Mouse (Mus musculus) thymus, postnatal 36 days (tissue): ENCODE results near the gene Itga9.

Experiments used
- DNase-seq, 2 experiments: peaks; one replicate each; pipeline ENCODE4 v3.0.0; 2022; ENCODE audit warnings: mixed read lengths in 2 of 2

Gene Itga9

DNA sequence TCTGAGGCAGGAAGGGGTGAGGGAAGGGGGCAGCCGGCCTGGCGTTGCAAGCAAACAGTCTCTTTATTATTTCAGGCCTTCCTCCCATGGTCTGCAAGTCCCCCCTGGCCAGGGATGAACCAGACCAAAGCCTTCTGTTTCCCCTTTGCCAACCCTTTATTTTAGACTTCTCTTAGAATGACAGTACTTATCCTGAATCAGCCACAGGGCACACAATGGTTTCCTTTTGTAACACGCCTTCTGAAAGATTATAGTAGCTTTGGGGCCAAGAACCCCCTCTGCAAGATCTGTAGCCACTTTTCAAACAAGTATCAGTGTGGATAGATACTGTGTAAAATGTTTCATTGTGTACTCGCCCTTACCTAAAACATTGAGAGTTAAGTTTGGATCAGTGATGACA is 178.1 kb downstream of the Itga9 start:
- no peak for DNase-seq

DNA sequence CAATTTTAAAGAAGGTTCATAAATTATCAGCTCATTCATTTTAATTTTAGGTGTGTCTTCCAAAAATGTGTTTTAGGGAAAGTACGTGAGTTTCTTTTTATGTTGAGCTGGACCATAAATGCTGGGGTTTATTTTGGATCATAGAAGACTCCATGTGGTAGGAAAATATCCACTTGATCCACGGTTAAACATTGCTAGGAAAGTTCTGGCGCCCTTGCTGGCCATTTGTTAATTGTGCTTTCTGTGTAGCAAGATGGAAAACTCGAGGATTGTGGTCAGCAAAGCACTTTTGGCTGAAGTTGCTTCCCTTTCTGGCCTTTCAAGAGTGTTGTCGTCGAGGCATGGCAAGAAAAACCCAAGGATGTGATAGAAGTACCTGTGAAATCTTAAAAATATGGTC is 179.3 kb downstream of the Itga9 start:
- no peak for DNase-seq

DNA sequence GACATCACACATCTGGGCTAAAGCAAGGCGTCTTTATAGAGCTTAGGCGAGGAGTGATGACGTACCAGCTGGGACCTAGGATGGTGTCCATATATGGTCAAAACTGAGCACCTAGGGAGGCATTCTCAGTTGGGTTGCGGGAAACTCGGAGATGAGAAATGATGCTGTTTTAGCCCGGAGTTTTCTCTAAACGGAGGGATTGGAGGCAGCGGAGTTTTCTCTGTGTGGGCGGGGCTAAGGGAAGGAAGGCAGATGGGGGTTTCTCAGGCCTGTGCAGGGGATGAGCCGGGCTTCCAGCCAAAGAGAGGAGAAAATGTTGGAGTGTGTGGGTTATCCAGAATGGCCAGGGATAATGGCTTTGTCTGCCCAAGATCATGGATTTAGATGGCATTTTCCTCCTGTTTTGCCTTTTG is 182.4 kb downstream of the Itga9 start:
- DNase-seq: no peak

DNA sequence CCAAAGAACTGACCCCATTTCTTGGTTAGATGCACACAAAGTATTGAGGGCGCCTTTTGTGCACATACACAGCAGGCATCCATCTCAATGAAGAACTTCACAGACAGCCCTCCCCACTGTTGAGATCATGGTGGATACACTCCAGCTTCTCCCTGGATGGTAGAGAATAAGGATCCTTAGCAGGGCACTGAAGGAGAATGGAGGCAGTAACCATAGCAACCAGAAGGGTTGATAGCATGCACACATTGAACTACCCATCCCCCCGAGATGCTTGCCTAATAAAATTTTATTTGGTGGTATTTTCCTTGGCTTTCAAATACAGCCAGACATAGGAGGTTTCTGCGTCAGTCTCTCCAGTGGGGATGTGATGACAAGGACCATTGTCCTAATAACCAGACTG is 184.7 kb downstream of the Itga9 start:
- no peak for DNase-seq

DNA sequence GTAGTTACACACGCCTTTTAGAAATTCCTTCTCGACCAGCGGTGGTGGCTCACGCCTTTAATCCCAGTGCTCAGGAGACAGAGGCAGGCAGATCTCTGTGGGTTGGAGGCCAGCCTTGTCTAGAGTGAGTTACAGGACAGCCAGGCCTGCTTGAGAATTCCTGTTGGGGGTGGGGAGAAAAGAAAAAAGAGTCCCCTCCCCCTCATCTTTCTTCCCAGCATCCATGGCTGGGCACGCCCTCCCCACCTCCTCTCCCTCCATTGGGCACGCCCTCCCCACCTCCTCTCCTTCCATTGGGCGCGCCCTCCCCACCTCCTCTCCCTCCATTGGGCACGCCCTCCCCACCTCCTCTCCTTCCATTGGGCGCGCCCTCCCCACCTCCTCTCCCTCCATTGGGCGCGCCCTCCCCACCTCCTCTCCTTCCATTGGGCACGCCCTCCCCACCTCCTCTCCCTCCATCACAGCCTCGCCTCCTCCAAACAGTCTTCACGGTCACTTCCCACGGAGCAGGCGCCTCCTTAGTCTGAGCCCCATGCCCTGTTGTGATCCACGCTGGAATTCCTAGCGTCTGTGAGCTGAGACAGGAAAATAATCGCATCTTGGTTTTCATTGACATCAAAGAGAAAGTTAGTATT is 186.8 kb downstream of the Itga9 start:
- no peak for DNase-seq

DNA sequence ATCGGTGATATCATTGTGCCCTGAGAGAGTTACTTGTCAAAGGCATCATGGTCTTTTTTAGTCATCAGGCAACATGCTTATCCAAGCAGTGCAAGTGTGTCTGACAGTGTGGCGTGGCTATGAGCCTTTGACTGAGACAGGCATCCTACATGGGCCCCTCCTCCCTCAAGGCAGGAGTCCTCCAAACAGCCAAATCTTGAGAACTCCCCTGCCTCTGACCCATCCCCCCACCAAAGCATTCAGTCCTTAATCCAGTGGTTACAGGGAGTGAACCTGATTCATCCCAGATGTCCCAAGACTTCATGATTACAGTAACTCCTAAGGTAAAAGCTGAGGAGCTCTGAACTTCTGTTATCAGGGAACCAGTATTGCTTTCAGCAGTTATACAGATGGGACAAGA is 188.2 kb downstream of the Itga9 start:
- DNase-seq: no peak

DNA sequence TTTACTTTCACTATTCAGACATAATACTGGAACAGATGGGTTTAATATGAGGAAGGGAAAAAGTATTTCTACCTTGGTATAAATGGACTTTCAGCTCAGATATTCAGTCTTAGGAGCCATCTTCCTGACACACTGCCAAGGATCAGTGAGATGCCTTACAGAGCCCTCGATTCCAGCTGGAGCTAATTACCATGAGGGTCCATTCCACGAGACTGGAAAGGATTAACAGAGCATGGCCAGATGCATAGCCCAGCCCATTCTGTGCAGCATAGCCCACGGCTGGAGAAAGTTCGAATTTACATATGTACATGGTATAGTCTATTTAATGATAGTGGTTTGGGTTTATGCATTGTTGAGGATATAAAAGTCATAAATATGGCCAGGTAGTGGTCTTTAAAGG is 188.8 kb downstream of the Itga9 start:
- no peak for DNase-seq

DNA sequence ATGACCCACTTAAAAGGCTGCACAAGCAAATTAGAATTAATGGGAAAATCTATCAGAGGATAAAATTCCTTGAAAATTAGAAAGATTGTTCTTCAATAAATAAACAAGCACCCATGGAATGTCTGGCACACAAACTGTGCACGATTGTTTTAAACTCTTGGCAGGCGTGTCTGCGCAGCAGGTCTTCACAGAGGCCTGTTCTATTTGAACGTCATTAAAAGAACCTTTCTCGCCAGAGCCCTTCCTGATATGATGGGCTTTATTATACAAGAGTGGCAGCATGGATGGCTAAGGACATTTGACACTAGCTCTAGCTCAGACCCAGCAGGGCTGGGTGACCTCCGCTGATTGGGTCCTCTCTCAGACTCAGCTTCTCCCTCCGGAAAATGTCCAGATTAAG is 192.6 kb downstream of the Itga9 start:
- no peak for DNase-seq

DNA sequence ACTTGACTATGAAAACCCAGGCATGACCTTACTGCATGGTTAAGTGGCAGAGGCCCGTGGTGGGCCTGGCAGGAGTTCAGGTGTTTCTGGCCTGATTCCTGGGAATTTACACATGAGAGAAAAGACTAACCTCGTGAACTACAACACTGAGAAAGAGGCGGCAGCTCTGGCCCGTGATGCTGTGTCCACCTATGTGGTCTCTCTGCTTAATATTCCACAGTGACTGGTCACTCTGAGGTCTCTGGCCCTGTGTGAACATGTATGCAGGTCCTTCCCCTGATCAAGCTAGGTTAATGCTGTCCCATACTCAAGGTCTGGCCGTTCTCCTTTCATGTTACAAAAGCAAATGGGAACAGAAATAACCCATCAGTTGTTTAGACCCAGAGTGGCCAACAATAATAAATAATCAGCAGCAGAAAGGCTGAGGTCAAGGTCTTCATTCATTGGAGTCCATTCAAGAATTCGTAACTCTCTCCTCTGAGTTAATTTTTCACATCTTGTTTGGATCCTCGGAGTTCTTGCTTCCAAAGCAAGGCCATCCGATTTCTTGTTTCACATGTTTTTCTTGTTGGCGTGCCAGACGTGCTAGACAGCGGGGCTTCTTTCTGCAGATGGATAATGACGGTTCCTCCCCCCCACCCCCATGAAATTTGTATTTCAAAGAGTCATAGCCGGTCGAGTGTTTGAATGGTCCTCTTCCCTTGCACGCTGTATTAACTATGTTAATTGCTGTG is 194.9 kb downstream of the Itga9 start:
- no peak for DNase-seq

DNA sequence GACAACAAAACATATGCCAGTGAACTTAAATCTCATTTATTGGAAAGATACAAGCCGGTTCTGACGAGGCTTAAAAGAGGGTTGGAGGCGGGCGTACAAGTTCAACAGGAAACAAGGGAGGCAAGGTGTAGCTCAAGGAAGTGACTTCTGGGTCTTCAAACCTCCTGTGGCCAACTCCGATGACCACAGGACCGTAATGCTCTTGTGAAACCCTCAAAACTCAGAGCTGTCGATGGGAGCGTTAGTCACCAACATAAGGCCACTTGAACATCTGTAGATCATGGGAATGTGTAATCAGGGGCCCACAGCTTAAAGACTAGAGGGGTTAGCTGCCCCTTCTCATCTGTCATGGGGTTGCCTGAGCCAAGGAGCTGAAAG is 195.4 kb downstream of the Itga9 start:
- no peak for DNase-seq

DNA sequence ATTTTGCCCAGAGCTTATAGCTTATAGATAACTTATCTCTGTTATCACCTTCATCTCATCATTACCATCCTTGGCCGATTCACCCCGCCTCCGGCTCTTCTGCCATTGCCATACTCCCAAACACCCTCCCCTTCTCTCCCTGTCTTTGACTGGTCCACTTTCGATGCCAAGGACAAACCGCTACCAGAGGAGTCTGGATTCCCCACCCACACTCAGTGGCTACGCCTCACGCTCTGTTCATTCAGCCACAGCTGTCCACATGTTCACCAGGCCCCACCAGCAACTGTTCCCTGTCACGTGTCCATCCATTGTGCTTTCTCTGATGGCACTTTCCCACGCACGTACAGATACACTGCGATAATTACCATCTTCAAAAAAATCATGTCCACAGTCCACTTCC is 195.9 kb downstream of the Itga9 start:
- DNase-seq: no peak

DNA sequence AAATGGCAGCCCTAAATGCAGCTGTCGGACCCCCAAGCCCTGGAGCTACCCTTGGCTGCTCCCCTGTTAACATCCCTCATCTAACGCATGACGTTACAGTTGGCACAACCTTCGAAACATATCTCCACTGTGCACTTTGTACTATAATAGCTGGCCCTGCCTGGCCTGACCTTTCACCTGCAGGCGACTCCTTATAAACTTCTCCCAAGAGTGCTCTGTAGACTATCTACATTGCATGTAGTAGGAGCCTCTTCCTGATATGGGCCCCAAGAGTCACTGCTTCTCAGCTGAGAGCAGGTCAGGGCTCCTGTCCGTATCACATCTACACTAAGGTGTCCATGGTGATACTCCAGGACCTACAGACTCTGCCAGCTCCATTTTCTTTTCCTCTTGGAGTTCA is 199.2 kb downstream of the Itga9 start:
- no peak for DNase-seq

DNA sequence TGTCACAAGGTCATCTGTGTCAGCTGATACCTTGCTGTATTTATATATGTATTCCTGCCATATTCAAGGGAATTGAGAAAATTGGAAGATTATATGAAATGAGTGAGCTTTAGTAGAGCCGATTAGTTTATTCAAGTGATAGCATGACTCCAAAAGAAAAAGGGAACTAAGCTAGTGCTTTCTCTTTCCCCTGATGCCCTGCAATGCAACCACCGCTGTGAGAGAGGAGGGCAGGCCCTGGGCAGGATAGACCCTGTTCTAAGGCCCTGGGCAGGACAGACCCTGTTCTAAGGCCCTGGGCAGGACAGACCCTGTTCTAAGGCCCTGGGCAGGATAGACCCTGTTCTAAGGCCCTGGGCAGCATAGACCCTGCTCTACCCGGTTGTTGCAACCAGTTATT is 201.2 kb downstream of the Itga9 start:
- no peak for DNase-seq

DNA sequence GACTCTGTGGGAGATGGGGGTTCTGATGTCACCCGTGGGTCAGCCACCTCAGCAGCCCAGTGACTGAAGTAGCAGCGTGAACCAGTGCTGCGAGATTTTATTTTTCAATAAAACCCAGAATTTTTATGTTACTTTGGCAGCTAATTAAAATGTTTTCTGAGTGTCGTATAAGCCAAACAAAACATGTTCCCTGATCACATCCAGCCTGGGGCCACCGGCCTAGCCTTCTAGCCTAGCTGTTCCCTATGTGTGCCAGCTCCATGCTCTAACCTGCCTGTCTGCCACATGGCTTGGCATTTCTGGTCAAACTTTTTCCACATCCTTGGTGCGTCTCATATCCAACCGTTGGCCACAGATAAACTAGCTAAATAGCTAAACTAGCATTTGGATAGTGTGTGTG is 205.7 kb downstream of the Itga9 start:
- no peak for DNase-seq

DNA sequence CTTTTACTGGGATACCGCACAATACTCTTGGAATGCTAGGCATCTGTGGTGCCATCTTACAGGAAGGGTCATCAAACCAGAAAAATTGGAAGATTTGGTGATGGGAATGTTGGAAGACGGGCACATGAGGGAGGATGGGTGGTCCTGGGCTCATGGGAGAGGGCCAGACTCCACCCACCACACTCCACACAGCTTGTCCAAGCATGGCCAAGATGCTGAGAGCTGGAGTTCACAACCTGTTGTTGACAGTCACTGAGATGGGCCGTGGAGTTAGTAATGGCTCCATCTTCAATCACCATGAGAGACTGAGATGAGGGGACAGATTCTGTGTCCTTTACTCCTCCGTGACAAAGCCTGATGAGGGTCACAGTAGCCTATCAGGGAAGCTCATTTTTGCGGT is 207.0 kb downstream of the Itga9 start:
- no peak for DNase-seq

DNA sequence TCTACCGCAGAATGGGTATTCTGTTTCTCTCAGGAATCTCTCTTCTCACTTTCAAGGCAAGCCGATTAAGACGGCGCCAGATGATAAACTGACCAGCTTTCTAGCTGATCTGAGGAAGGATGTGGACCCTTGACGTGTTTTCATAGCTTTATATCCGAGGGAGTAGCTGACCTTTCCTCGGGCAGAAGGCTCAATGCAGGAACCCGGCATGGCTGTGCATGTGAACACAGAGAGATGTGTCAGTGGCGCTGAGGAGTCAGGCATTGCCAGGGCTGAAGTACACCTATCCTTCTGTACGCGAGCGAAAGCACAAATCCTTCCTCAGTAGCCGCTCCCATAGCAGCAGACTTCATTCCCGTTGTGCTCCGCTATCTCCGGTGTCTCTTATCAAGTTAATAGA is 207.6 kb downstream of the Itga9 start:
- DNase-seq: no peak

DNA sequence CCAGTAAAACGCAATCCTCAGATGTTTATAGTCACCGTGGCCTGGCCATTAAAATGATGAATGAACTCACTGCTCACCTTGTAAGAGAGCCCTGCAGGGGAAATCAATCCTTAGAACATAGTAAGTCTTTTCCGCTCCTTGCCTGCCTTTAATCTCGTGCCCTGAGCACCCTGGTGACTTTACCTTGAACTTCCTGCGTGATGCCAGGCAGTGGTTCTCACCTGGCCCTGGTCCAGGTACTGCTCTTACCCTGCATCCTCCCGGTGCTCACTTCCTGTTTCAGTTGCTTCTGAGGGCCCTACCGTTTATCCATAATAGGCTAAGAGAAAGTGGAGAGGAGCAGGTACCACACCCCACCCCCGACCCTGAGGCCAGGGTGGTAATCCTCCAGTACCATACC is 208.0 kb downstream of the Itga9 start:
- DNase-seq: no peak

DNA sequence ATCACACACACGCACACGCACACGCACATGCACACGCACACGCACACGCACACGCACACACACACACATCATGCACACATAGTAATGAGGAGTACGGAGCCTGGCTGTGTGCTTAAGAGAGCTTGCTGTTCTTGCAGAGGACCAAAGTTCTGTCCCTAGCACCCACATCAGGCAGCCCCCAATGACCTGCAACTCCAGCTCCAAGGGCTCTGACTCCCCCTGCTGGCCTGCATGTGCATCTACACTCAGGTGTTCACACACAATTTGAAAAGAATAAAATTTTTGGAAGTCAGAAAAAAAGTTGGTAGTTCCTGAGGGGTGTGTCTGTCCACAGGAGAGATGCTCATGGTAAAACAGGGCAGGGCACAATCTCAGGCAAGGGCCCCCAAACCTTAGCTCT is 209.1 kb downstream of the Itga9 start:
- DNase-seq: no peak

DNA sequence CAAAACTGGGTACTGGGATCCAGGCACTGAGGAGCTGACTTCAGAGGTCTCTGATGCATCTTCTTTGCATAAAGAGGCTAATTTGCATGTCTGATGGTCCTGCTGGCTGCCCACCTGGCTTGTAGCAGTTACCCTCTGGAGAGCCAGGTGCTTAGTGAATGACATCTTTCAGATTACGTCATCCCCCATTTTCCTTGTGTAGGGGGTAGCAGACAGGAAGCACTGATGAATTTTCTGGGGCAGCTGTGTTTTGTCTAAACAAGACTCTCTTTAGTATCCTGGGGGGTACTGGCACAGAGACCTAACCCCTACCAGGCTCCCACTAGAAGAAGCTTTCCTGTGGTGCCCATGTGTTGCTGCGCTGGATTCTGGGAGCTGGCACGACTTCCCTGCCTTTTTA is 212.0 kb downstream of the Itga9 start:
- DNase-seq: peak in 1 of 2 experiments; percentile 23

DNA sequence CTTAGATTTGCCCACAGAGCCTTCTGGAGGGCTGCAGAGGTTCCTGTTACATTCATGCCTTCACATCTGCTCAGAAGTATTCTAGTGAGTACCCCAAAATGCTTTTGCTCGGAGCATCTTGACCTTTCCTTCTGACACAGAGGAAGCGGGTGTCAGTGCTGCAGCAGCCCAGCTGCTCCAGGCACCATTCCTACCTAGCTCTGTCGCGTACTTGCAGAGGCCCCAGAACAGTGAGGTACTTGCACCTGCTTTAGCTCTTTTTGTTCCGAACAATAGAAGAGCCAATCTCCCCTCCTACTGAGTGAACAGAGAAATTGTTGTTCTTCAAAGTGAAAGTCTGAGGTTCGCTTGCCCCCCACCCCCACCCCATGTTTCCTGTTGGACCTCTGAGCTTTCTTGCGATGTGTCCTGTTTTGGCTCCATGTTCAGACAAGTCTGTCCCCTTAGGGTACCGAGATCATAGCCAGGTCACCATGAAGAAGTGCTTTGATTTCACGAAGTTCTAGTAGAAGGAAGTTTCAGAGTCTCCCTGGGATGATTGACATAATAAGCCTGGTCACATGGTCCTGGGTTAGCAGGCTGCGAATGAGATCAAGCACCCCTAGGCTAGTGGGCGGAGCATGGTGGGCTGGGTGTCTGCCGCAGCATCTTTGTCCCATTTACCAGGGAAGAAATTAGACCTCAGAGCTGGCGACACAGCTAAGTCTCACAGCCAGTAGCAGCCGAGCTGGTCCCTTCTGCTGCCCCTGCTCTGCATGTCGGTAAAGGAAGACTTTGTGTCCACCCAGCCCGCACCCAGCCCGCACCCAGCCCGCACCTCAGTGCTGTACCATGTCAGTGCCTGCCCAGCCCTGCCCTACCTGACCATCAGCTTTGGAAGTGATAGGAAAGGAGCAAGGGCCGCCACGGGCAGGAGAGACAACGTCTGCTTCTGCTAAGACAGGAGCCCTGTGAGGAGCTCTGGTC is 215.0 kb downstream of the Itga9 start:
- peak; percentile 76 to 85 for DNase-seq

DNA sequence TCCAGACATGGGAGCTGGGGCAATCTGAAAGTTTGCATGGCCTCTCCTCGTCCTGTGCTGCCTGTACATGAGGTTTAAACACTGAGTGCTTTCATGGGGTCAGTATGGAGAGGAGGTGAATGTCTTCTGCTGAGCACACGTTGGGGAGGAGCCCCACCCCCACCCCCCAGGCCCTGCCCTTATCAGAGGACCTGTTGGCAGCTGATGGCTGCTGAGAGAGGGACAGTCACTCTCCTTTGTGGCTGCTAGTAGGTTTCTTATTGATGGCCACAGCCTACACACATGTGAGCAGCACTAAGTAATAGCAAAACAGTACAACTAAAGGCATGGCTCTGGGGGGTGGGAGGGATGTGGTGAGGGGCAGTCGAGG is 215.7 kb downstream of the Itga9 start:
- no peak for DNase-seq

DNA sequence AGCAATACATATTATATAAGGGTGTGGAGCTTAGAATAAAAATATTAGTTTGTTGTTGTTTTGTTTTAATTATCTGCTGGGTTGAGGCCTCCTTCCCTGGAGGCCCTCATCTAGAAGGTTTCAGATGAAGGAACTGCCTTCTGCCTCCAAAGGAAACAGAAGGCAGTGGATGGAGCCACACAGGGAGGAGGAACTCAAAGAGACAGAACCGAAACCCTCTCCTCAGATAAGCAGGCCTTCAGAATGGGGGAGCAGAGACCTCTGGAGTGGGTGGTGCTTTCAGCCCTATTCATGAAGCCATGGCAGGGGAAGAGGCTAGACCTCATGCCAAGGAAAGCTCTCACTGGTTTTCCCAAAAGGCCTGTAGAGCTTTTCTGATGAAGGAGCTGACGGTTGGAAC is 216.1 kb downstream of the Itga9 start:
- DNase-seq: no peak

DNA sequence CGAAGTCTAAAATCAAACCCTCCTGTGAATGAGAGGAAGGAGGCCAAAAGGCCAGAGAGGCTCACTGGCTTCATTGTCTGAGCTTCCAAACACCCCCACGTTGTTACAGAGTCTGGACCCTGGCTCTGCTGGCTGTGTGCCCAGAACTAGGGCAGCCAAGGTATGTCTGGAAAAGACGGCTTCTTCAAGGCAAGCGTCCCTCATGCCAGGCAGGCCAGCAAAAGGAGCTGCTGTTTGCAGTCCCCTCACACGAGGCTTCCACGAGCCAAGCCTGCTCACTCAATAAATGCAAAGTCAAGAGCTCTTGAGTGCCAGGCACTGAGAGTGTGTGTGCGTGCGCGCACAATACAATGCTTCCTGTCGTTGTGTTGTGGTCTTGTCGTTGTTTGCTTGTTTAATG is 224.6 kb downstream of the Itga9 start:
- no peak for DNase-seq

DNA sequence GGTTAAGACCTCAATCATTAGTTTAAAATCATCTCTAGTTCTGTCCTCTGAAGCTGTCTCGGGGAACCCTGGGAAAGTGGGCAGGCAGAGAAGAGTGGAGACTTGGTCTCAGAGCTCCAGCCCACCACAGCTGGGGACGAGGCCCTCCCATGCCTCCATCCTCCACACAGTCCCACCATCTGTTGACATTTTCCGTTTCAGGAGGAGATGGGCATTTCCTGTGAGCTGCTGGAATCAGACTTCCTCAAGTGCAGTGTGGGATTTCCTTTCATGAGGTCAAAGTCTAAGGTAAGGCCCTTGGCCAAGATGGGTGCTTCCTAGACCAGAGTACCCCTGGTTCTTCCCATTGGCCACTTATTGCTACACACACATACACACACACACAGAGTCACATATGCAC is 226.0 kb downstream of the Itga9 start:
- DNase-seq: no peak
